Mouse (Mus musculus) cerebellum, adult 8-10 months (tissue): ENCODE data around the gene Lrrn2.
A peak's percentile ranks its signal among the peaks of the same experiment; 100 is the strongest.

ENCODE experiments used
- DNase-seq: peaks from one replicate; pipeline ENCODE4 v3.0.0; 2022

The Lrrn2 gene

GRCm38 (mm10) chr1:132880161-132881005 lies at the start of gene Lrrn2:
Gene Lrrn2 (plus strand): TSS chr1:132880273.
- peak; percentile 74 for DNase-seq

- no peak for DNase-seq
These were observed 48.1 kb upstream of the Lrrn2 start for GRCm38 (mm10) chr1:132831963-132832362.

GRCm38 (mm10) chr1:132834037-132834436 lies 46.0 kb upstream of the Lrrn2 start:
- DNase-seq = no peak

GRCm38 (mm10) chr1:132836895-132837294 lies 43.2 kb upstream of the Lrrn2 start:
- no peak for DNase-seq

GRCm38 (mm10) chr1:132837691-132838090 lies 42.4 kb upstream of the Lrrn2 start:
- no peak for DNase-seq

- DNase-seq = no peak
These were observed 41.7 kb upstream of the Lrrn2 start for GRCm38 (mm10) chr1:132838371-132838770.

GRCm38 (mm10) chr1:132843612-132844011 lies 36.5 kb upstream of the Lrrn2 start:
- peak; percentile 11 for DNase-seq

GRCm38 (mm10) chr1:132844088-132844804 lies 35.8 kb upstream of the Lrrn2 start:
- DNase-seq = peak; percentile 9

- peak; percentile 58 for DNase-seq
These were observed 34.3 kb upstream of the Lrrn2 start for GRCm38 (mm10) chr1:132845766-132846165.

GRCm38 (mm10) chr1:132850809-132851208 lies 29.3 kb upstream of the Lrrn2 start:
- DNase-seq = no peak

GRCm38 (mm10) chr1:132851296-132851695 lies 28.8 kb upstream of the Lrrn2 start:
- no peak for DNase-seq

GRCm38 (mm10) chr1:132851771-132852170 lies 28.3 kb upstream of the Lrrn2 start:
- DNase-seq = no peak

- DNase-seq = no peak
These were observed 26.8 kb upstream of the Lrrn2 start for GRCm38 (mm10) chr1:132853312-132853711.

GRCm38 (mm10) chr1:132858516-132859383 lies 21.3 kb upstream of the Lrrn2 start:
- DNase-seq = no peak

- no peak for DNase-seq
These were observed 15.9 kb upstream of the Lrrn2 start for GRCm38 (mm10) chr1:132864220-132864619.

GRCm38 (mm10) chr1:132865585-132865984 lies 14.5 kb upstream of the Lrrn2 start:
- no peak for DNase-seq

GRCm38 (mm10) chr1:132870327-132870726 lies 9.7 kb upstream of the Lrrn2 start:
- no peak for DNase-seq

GRCm38 (mm10) chr1:132878951-132879610 lies 992 bp upstream of the Lrrn2 start:
- no peak for DNase-seq

GRCm38 (mm10) chr1:132879801-132880160 lies 292 bp upstream of the Lrrn2 start:
- DNase-seq = no peak

- DNase-seq = peak; percentile 70
These were observed 1.1 kb downstream of the Lrrn2 start for GRCm38 (mm10) chr1:132881041-132881761.

- peak; percentile 43 for DNase-seq
These were observed 1.8 kb downstream of the Lrrn2 start for GRCm38 (mm10) chr1:132881836-132882235.

- DNase-seq = no peak
These were observed 5.6 kb downstream of the Lrrn2 start for GRCm38 (mm10) chr1:132885701-132886100.
